Mouse (Mus musculus) stomach, postnatal 0 days (tissue): Measurements from ENCODE around the gene Nfasc.

Source experiments
- CTCF ChIP-seq: IDR thresholded peaks from 2 replicates; pipeline ENCODE4 v1.5.1; 2016; ENCODE audit warnings: antibody characterized with exemption, low read depth, mild to moderate bottlenecking, moderate library complexity
- EP300 ChIP-seq: optimal IDR thresholded peaks from 2 replicates; pipeline ENCODE3; 2016; ENCODE audit warnings: antibody characterized with exemption

- TF ChIP-seq CTCF, result no peak
- TF ChIP-seq EP300, result no peak
Measured at GRCm38 (mm10) chr1:132533840-132534239, 207.8 kb downstream of the Nfasc start.
